In the genomic region with DNA sequence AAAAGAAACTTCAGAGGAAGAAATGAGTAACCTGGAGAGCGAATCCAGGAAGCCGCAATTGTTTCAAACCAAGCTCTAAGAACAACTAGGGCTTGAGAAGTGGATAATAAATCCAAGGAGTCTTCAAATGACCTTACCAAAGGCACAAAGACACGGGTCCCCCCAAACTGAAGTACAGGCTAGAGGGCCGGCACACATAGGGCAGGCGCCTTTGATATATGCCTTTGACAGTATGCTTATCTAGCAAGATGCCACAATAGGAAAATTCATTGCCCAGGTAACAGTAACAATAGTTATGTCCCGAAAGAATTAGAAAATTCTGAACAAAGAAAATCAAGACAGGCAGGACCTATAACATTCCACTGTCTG, we compare ENCODE assay signal across 7 mouse cellular contexts. TPM values are rescaled to one million over a fixed set of nuclear protein-coding genes. Genes with fewer than 3 reads are reported as not detected.
A peak's percentile ranks its signal among the peaks of the same experiment; 100 is the strongest.
DNase-seq lines count a peak whose midpoint lies in the region; ATAC-seq lines count a peak whose summit lies in the region.

No protein-coding gene starts in this region.

- no peak overlapping the region for H3K9ac ChIP-seq in midbrain, embryonic 11.5 days (ENCODE audit: low read length)
- no peak overlapping the region for H3K9ac ChIP-seq in forebrain, embryonic 16.5 days (replicated peaks; ENCODE audit: low read depth, low read length)
- H3K9ac ChIP-seq in limb, embryonic 12.5 days (replicated peaks): no peak overlapping the region
- H3K9ac ChIP-seq in neural tube, embryonic 13.5 days: no peak overlapping the region

- no peak overlapping the region for H3K4me2 ChIP-seq in midbrain, embryonic 11.5 days
- 0 out of 2 replicates have a peak overlapping the region, but pooled peaks have one; percentile 1 for H3K4me2 ChIP-seq in forebrain, embryonic 16.5 days (ENCODE audit: low read length)
- H3K4me2 ChIP-seq in limb, embryonic 12.5 days: peak overlapping the region; percentile 23
- H3K4me2 ChIP-seq in neural tube, embryonic 13.5 days: peak overlapping the region; percentile 29

- DNase-seq in midbrain, embryonic 10.5 days (ENCODE audit: low spot score): peak; percentile 22
- DNase-seq in midbrain, embryonic 11.5 days (ENCODE audit: low spot score, missing footprints): no peak
- DNase-seq in right cerebral cortex, postnatal 14 days: no peak
- DNase-seq in cerebellum, postnatal 36 days: no peak

- peaks cover 11% of the 10 kb centered on the region for H3K36me3 ChIP-seq in midbrain, embryonic 10.5 days
- no peaks in the 10 kb centered on the region for H3K36me3 ChIP-seq in midbrain, embryonic 11.5 days (ENCODE audit: control insufficient read depth, insufficient read depth, low read length)
- H3K36me3 ChIP-seq in forebrain, embryonic 16.5 days (ENCODE audit: control insufficient read depth, insufficient read depth): 0 out of 2 replicates have a peak, but pooled peaks cover 2% of the 10 kb centered on the region
- peaks cover 13% of the 10 kb centered on the region for H3K36me3 ChIP-seq in limb, embryonic 12.5 days
- H3K36me3 ChIP-seq in neural tube, embryonic 13.5 days: peaks cover 14% of the 10 kb centered on the region

- H3K4me3 ChIP-seq in midbrain, embryonic 10.5 days: peak overlapping the region; percentile 81
- H3K4me3 ChIP-seq in midbrain, embryonic 11.5 days (ENCODE audit: low read depth, low read length): no peak overlapping the region; the same call in 1 of the 2 replicates
- peak overlapping the region; percentile 86 for H3K4me3 ChIP-seq in forebrain, embryonic 16.5 days (replicated peaks; ENCODE audit: low read length)
- peak overlapping the region; percentile 84; the same call in 1 of the 2 replicates for H3K4me3 ChIP-seq in limb, embryonic 12.5 days (replicated peaks)
- peak overlapping the region; percentile 75; the same call in 1 of the 2 replicates for H3K4me3 ChIP-seq in neural tube, embryonic 13.5 days

- peaks cover 23% of the 10 kb centered on the region for H3K4me1 ChIP-seq in midbrain, embryonic 10.5 days
- H3K4me1 ChIP-seq in midbrain, embryonic 11.5 days (ENCODE audit: control insufficient read depth, insufficient read depth, low read length): peaks cover 17% of the 10 kb centered on the region
- peaks cover 18% of the 10 kb centered on the region for H3K4me1 ChIP-seq in forebrain, embryonic 16.5 days (replicated peaks; ENCODE audit: control insufficient read depth, insufficient read depth, low read length)
- peaks cover 19% of the 10 kb centered on the region for H3K4me1 ChIP-seq in limb, embryonic 12.5 days (replicated peaks)
- H3K4me1 ChIP-seq in neural tube, embryonic 13.5 days (replicated peaks): peaks cover 27% of the 10 kb centered on the region

- peak overlapping the region; percentile 75 for H3K27ac ChIP-seq in midbrain, embryonic 10.5 days (replicated peaks)
- no peak overlapping the region for H3K27ac ChIP-seq in midbrain, embryonic 11.5 days (ENCODE audit: low read depth, low read length)
- H3K27ac ChIP-seq in forebrain, embryonic 16.5 days (ENCODE audit: low read length): no peak overlapping the region
- H3K27ac ChIP-seq in limb, embryonic 12.5 days: 0 out of 2 replicates have a peak overlapping the region, but pooled peaks have one; percentile 53
- no peak overlapping the region for H3K27ac ChIP-seq in neural tube, embryonic 13.5 days (replicated peaks)

- WGBS in midbrain, embryonic 10.5 days: 72% methylated on average over 6 of the region's 6 CpGs
- WGBS in midbrain, embryonic 11.5 days: 72% methylated on average over 6 of the region's 6 CpGs
- WGBS in forebrain, embryonic 16.5 days: 67% methylated on average over 6 of the region's 6 CpGs
- WGBS in limb, embryonic 12.5 days: 68% methylated on average over 6 of the region's 6 CpGs
- 61% methylated on average over 6 of the region's 6 CpGs for WGBS in neural tube, embryonic 13.5 days

- no peak for ATAC-seq in midbrain, embryonic 11.5 days (ENCODE audit: low FRiP score)
- no peak for ATAC-seq in forebrain, embryonic 16.5 days
- no peak for ATAC-seq in limb, embryonic 12.5 days (ENCODE audit: insufficient number of reproducible peaks, insufficient read depth, low FRiP score, low TSS enrichment, low read depth)
- peak; percentile 44 for ATAC-seq in neural tube, embryonic 13.5 days (ENCODE audit: low read depth)

- no peaks in the 10 kb centered on the region for H3K27me3 ChIP-seq in midbrain, embryonic 10.5 days (ENCODE audit: low read depth, poor library complexity, severe bottlenecking)
- no peaks in the 10 kb centered on the region for H3K27me3 ChIP-seq in midbrain, embryonic 11.5 days (ENCODE audit: control insufficient read depth, insufficient read depth, low read length)
- no peaks in the 10 kb centered on the region for H3K27me3 ChIP-seq in forebrain, embryonic 16.5 days (replicated peaks; ENCODE audit: control insufficient read depth, insufficient read depth, low read length)
- H3K27me3 ChIP-seq in limb, embryonic 12.5 days: no peaks in the 10 kb centered on the region
- H3K27me3 ChIP-seq in neural tube, embryonic 13.5 days: no peaks in the 10 kb centered on the region

- no peaks in the 10 kb centered on the region for H3K9me3 ChIP-seq in midbrain, embryonic 10.5 days (replicated peaks)
- H3K9me3 ChIP-seq in midbrain, embryonic 11.5 days (ENCODE audit: control insufficient read depth, low read length): no peaks in the 10 kb centered on the region
- H3K9me3 ChIP-seq in forebrain, embryonic 16.5 days (ENCODE audit: control insufficient read depth, low read length): no peaks in the 10 kb centered on the region
- H3K9me3 ChIP-seq in limb, embryonic 12.5 days: no peaks in the 10 kb centered on the region
- no peaks in the 10 kb centered on the region for H3K9me3 ChIP-seq in neural tube, embryonic 13.5 days

RNA-seq across cellular contexts. Expression of a gene that starts 0.4 kb away (rescaled TPM):
- polyA plus RNA-seq in midbrain, embryonic 10.5 days (2016; fragmentation: Nextera tagmentation; extraction: Ambion mirVana): 94.6 and 95.1 TPM in 2 replicates
- 89.9 and 92.4 TPM in 2 replicates for polyA plus RNA-seq in midbrain, embryonic 11.5 days (2014; fragmentation: Nextera tagmentation; extraction: Ambion mirVana)
- 57.0 and 62.4 TPM in 2 replicates for polyA plus RNA-seq in forebrain, embryonic 16.5 days (2015; fragmentation: Nextera tagmentation; extraction: Ambion mirVana)
- 74.6 and 76.3 TPM in 2 replicates for polyA plus RNA-seq in limb, embryonic 12.5 days (2016; fragmentation: Nextera tagmentation; extraction: Ambion mirVana)
- polyA plus RNA-seq in neural tube, embryonic 13.5 days (2015; fragmentation: Nextera tagmentation; extraction: Ambion mirVana): 59.9 and 66.1 TPM in 2 replicates

RNA-seq across cellular contexts. Expression of a gene that starts 25.4 kb away (rescaled TPM):
- polyA plus RNA-seq in midbrain, embryonic 10.5 days (2016; fragmentation: Nextera tagmentation; extraction: Ambion mirVana): 0.19 TPM in 1 of 2 replicates, not detected in the other
- 0.11 and 0.31 TPM in 2 replicates for polyA plus RNA-seq in midbrain, embryonic 11.5 days (2014; fragmentation: Nextera tagmentation; extraction: Ambion mirVana)
- polyA plus RNA-seq in forebrain, embryonic 16.5 days (2015; fragmentation: Nextera tagmentation; extraction: Ambion mirVana): 0.40 and 0.87 TPM in 2 replicates
- not detected in 2 replicates for polyA plus RNA-seq in limb, embryonic 12.5 days (2016; fragmentation: Nextera tagmentation; extraction: Ambion mirVana)
- polyA plus RNA-seq in neural tube, embryonic 13.5 days (2015; fragmentation: Nextera tagmentation; extraction: Ambion mirVana): 0.21 and 0.63 TPM in 2 replicates

RNA-seq across cellular contexts. Expression of a gene that starts 32.2 kb away (rescaled TPM):
- polyA plus RNA-seq in midbrain, embryonic 10.5 days (2016; fragmentation: Nextera tagmentation; extraction: Ambion mirVana): 26.6 and 29.3 TPM in 2 replicates
- 30.7 and 34.7 TPM in 2 replicates for polyA plus RNA-seq in midbrain, embryonic 11.5 days (2014; fragmentation: Nextera tagmentation; extraction: Ambion mirVana)
- 32.7 and 36.9 TPM in 2 replicates for polyA plus RNA-seq in forebrain, embryonic 16.5 days (2015; fragmentation: Nextera tagmentation; extraction: Ambion mirVana)
- polyA plus RNA-seq in limb, embryonic 12.5 days (2016; fragmentation: Nextera tagmentation; extraction: Ambion mirVana): 27.1 and 30.6 TPM in 2 replicates
- polyA plus RNA-seq in neural tube, embryonic 13.5 days (2015; fragmentation: Nextera tagmentation; extraction: Ambion mirVana): 34.0 and 34.4 TPM in 2 replicates

Comparison
In these comparisons a context has a peak if more than half of its experiments do, and no peak if none do; other contexts are left out.
1. H3K27ac ChIP-seq: peak in midbrain, embryonic 10.5 days (single experiment) and limb, embryonic 12.5 days (single experiment); none in midbrain, embryonic 11.5 days (single experiment), forebrain, embryonic 16.5 days (single experiment) and neural tube, embryonic 13.5 days (single experiment).